Mouse (Mus musculus) CD4-positive, CD25-positive, alpha-beta regulatory T cell, adult 4 months (primary cell): ENCODE data around the gene Cpt1a. TPM values are rescaled to one million over a fixed set of nuclear protein-coding genes. Genes with fewer than 3 reads are reported as not detected.

Experiments
- ATAC-seq: one replicate; pipeline ENCODE4 v1.8.0; 2017
- polyA plus RNA-seq, 2 experiments: library from polyadenylated mRNA; unstranded; fragments of 100-300 nt; shearing (Covaris generic); gene quantifications; one replicate each; pipeline ENCODE4 v1.2.1; 2017

The Cpt1a gene
- polyA plus RNA-seq, 2 experiments from 2014 or later, result 17.1 to 31.7 TPM

DNA sequence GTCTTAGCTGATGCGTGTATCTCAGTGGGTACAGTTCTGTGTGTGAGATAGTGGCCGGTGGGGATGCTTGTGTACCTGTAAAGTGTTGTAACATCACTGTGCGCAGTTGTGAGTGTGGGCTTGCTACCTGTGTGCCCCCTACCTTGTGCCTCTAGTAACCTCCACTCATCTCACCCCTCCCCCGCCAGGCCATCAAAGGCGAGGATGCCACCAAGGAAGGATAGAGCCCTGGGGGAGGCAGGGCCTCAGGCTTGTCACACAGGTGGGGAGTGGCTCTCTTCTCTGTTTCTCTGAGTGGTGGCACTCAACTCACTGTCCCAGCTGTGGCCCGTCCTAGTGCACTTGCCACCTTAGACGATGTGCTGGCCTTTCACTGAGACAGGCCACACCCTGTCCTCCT, 108.9 kb downstream of the Cpt1a start:
- no peak for ATAC-seq

DNA sequence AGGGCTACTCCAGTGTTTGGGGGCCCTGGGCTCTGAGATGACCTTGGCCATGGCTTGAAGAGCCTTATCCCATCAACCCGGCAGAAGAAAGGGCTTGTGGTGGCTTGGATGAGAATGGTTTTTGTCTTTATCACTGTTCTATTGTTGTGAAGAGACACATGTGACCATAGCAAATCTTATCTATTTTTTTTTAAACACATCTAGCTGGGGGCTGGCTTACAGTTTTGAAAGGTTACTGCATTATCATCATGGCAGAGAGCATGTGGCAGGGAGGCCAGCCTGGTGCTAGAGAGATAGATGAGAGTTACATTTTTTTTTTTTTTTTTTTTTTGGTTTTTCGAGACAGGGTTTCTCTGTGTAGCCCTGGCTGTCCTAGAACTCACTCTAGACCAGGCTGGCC, 109.8 kb downstream of the Cpt1a start:
- no peak for ATAC-seq

DNA sequence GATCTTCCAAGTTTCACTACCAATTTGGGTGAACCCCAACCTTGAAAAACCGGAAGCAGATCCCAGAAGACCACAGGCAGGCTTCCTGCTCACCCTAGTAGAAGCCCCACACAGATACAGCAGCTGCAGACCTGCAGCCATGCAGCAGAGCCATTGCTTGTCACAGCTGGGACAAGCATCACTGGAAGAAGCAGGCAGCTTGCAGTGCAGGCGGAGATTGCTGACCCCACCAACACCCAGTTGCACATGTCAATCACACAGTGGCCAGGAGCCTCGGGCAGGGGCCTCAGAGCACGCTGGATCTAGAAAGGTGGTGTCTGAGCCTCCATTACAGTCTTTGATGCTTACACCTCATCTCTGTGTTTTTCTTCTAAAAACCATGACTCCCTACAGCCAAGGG, 112.0 kb downstream of the Cpt1a start:
- ATAC-seq, result no peak

DNA sequence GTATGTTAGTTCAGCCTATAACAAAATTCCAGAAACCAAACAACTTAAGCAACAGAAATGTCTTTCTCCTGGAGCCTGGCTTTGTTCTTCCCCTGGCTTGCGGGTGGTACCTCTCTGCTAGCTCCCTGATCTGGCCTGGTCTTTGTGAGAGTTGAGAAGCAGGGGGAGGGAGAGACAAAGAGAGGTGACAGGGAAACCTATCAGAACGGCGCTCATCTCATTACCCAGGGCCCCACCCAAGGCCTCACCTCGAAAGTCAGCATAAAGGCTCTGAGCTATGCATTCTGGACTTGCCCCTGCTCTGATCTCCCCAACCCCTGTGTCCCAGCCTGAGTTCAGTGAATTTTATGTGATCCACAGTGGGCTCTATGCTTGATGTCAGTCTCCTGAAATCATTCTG, 112.5 kb downstream of the Cpt1a start:
- ATAC-seq, result no peak

Other genes with a start within 250 kb of the Cpt1a start
- 100 to 1,000 TPM in 1 of 2 experiments, 10 to 100 TPM in 1; 88.6 to 126 TPM for gene Mrpl21, start 39.4 kb upstream of the Cpt1a start, polyA plus RNA-seq
- 1 to 10 TPM; 4.9 to 7.4 TPM for gene Ighmbp2, start 39.3 kb upstream of the Cpt1a start, polyA plus RNA-seq
- not detected for gene Tesmin, start 66.5 kb downstream of the Cpt1a start, polyA plus RNA-seq
- gene Gal, start 92.2 kb downstream of the Cpt1a start, polyA plus RNA-seq, result 1 to 10 TPM in 1 of 2 experiments, not detected in 1; 9.1 TPM